16 mouse cellular contexts compared by ENCODE assay signal in the genomic region with DNA sequence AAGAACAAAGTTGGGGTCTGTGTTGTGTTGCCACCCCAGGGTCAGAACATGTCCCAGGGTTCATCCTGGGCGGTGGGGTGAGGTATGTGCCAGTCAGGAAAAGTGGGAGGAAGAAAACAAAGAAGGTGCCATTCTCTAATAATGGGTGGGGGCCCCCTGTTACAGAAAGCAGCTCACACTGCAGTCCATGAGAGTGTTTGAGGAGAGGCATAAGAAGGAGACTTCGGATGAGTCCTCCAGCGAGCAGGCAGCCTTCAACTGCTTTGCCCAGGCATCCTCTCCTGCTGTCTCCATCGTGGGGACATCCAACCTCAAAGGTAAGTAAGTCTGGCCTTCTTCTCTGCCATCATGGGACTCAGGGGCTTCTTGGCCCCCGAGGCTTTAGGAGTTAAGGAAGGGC. TPM values are rescaled to one million over a fixed set of nuclear protein-coding genes. Genes with fewer than 3 reads are reported as not detected.
A peak's percentile ranks its signal among the peaks of the same experiment; 100 is the strongest.
DNase-seq lines count a peak whose midpoint lies in the region; ATAC-seq lines count a peak whose summit lies in the region.
"Had no signal": no experiment of that assay in that cellular context is flagged by ENCODE, and none has a peak within 500 bp of the region (broad histone marks: within the 10 kb centered on the region; RNA-seq: fewer than 3 reads in every experiment).

No protein-coding gene starts in this region.

- H3K4me1 ChIP-seq in lung, embryonic 15.5 days = peaks cover 46% of the 10 kb centered on the region
- H3K4me1 ChIP-seq in embryonic facial prominence, embryonic 14.5 days (ENCODE audit: control insufficient read depth, insufficient read depth, low read length) = peaks cover 3% of the 10 kb centered on the region; the same call in 1 of the 2 replicates
- H3K4me1 ChIP-seq in limb, embryonic 13.5 days = peaks cover 29% of the 10 kb centered on the region

- H3K9me3 ChIP-seq in lung, embryonic 15.5 days = no peaks in the 10 kb centered on the region
- H3K9me3 ChIP-seq in embryonic facial prominence, embryonic 14.5 days (ENCODE audit: control insufficient read depth, low read length) = no peaks in the 10 kb centered on the region
- H3K9me3 ChIP-seq in limb, embryonic 13.5 days = no peaks in the 10 kb centered on the region
- H3K9me3 ChIP-seq: heart, embryonic 15.5 days had no signal

- peaks cover 60% of the 10 kb centered on the region for H3K27me3 ChIP-seq in lung, embryonic 15.5 days
- H3K27me3 ChIP-seq in embryonic facial prominence, embryonic 14.5 days (replicated peaks; ENCODE audit: control insufficient read depth, insufficient read depth, low read length) = peaks cover 65% of the 10 kb centered on the region
- H3K27me3 ChIP-seq in limb, embryonic 13.5 days = peaks cover 97% of the 10 kb centered on the region

- DNase-seq in adrenal gland, postnatal 14 days = peak; percentile 18
- DNase-seq in adrenal gland, postnatal 25 days = no peak
- no peak for DNase-seq in lung, postnatal 10 days
- no peak for DNase-seq in embryonic facial prominence, embryonic 14.5 days (ENCODE audit: low spot score)
- DNase-seq in layer of hippocampus, adult 9-11 months = no peak
- DNase-seq: cerebellum, postnatal 14 days; kidney, adult 11 months; thymus, postnatal 14 days had no signal

- no peak for ATAC-seq in lung, embryonic 15.5 days (ENCODE audit: borderline replicate concordance, extremely low read depth, low FRiP score, low TSS enrichment)
- ATAC-seq in embryonic facial prominence, embryonic 14.5 days (ENCODE audit: low read depth) = no peak
- no peak for ATAC-seq in limb, embryonic 13.5 days (ENCODE audit: low FRiP score, low read depth)
- no peak for ATAC-seq in frontal cortex, adult (ENCODE audit: low TSS enrichment)
- ATAC-seq: forebrain, embryonic 14.5 days had no signal

- H3K4me2 ChIP-seq in lung, embryonic 15.5 days = peak overlapping the region; percentile 81
- H3K4me2 ChIP-seq in embryonic facial prominence, embryonic 14.5 days (ENCODE audit: low read depth, low read length) = peak overlapping the region; percentile 93
- peak overlapping the region; percentile 36 for H3K4me2 ChIP-seq in limb, embryonic 13.5 days (replicated peaks)
- H3K4me2 ChIP-seq: heart, embryonic 15.5 days had no signal

- H3K36me3 ChIP-seq in lung, embryonic 15.5 days = peaks cover 6% of the 10 kb centered on the region; the same call in 1 of the 2 replicates
- H3K36me3 ChIP-seq in embryonic facial prominence, embryonic 14.5 days (ENCODE audit: control insufficient read depth, insufficient read depth, low read length) = peaks cover 65% of the 10 kb centered on the region
- H3K36me3 ChIP-seq in limb, embryonic 13.5 days = peaks cover 23% of the 10 kb centered on the region
- H3K36me3 ChIP-seq: heart, embryonic 15.5 days had no signal

- H3K4me3 ChIP-seq in lung, embryonic 15.5 days = peak overlapping the region; percentile 6
- H3K4me3 ChIP-seq in embryonic facial prominence, embryonic 14.5 days (ENCODE audit: low read depth, low read length) = peak overlapping the region; percentile 51
- peak overlapping the region; percentile 14 for H3K4me3 ChIP-seq in limb, embryonic 13.5 days
- H3K4me3 ChIP-seq: heart, embryonic 15.5 days; myocyte had no signal

- H3K27ac ChIP-seq in lung, embryonic 15.5 days = peak overlapping the region; percentile 51
- H3K27ac ChIP-seq in embryonic facial prominence, embryonic 14.5 days (replicated peaks; ENCODE audit: low read depth, low read length) = peak overlapping the region; percentile 72; the same call in 1 of the 2 replicates
- H3K27ac ChIP-seq in limb, embryonic 13.5 days = no peak overlapping the region
- H3K27ac ChIP-seq: heart, embryonic 15.5 days; liver, embryonic 14.5 days had no signal

- 0 out of 2 replicates have a peak overlapping the region, but pooled peaks have one; percentile 0 for H3K9ac ChIP-seq in lung, embryonic 15.5 days
- peak overlapping the region; percentile 90 for H3K9ac ChIP-seq in embryonic facial prominence, embryonic 14.5 days (ENCODE audit: low read depth, low read length)
- H3K9ac ChIP-seq in limb, embryonic 13.5 days = 0 out of 2 replicates have a peak overlapping the region, but pooled peaks have one; percentile 8
- H3K9ac ChIP-seq: heart, embryonic 15.5 days; liver, embryonic 14.5 days had no signal

- 37% methylated on average over 5 of the region's 5 CpGs for WGBS in lung, embryonic 15.5 days
- 33% methylated on average over 5 of the region's 5 CpGs for WGBS in embryonic facial prominence, embryonic 14.5 days
- 56% methylated on average over 5 of the region's 5 CpGs for WGBS in limb, embryonic 13.5 days

RNA-seq across cellular contexts. Expression of a gene that starts 8.0 kb away (rescaled TPM):
- total RNA-seq in adrenal gland, postnatal 14 days (2021) = 176 and 177 TPM in 2 replicates
- 215 and 277 TPM in 2 replicates for total RNA-seq in adrenal gland, postnatal 25 days (2021)
- 59.7 and 63.9 TPM in 2 replicates for polyA plus RNA-seq in lung, embryonic 15.5 days (2015; fragmentation: Nextera tagmentation; extraction: Ambion mirVana)
- polyA plus RNA-seq in embryonic facial prominence, embryonic 14.5 days (2014; fragmentation: Nextera tagmentation; extraction: Ambion mirVana) = 22.6 and 31.5 TPM in 2 replicates
- 29.9 and 43.9 TPM in 2 replicates for polyA plus RNA-seq in limb, embryonic 13.5 days (2015; fragmentation: Nextera tagmentation; extraction: Ambion mirVana)
- total RNA-seq: megakaryocyte-erythroid progenitor cell, adult 5-6 weeks had no signal

Comparison
In these comparisons a context has a peak if more than half of its experiments do, and no peak if none do; other contexts are left out.
1. H3K4me2 ChIP-seq: peak in every context shown above with its lines; median percentile 93 in embryonic facial prominence, embryonic 14.5 days; 81 in lung, embryonic 15.5 days; 36 in limb, embryonic 13.5 days.
2. H3K9ac ChIP-seq: peak in every context shown above with its lines; median percentile 90 in embryonic facial prominence, embryonic 14.5 days; 8 in limb, embryonic 13.5 days; 0 in lung, embryonic 15.5 days.